Mouse (Mus musculus) induced T-regulatory cell, adult 2 months (primary cell): ENCODE results near the gene Gm28038.

Experiments used
- DNase-seq: peaks from one replicate; pipeline ENCODE4 v3.0.0-alpha.2; 2012; ENCODE audit warnings: low read depth

Gm28038 gene

DNA sequence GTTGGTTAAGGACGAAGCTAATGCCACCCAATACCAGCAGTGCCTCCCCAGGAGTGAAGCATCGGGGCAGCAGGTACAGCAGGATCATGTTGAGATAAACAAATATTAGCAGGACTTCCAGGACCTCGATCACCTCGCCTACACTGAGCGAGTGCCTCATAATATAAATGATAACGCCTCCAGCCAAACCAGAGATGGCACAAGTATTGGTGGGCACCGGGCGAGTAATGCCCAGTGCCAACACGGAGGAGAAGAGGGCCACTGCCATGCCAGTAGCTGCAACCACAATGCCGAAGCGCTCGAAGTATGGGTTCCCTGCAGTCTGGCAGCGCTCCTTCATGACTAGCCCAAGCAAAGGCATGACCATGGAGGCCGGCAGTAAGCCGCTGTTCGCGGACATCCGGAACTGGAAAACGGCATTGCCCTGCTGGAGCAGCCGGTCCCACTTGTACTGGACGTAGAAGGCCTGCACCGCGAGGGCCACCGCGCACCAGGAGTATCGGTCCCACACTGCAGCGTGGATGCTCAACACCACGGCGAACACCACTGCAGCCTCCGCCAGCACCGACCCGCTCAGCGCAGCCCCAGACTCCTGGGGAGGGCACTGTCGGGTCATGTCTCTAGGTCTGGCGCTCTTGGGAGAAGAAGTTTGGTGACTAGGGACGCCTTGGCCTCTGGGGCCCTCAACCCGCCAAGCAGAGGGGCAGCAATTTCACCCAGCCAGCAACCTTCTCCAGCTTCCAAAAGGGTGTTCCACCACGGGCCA lies 4.8 kb downstream of the Gm28038 start:
- DNase-seq = no peak

DNA sequence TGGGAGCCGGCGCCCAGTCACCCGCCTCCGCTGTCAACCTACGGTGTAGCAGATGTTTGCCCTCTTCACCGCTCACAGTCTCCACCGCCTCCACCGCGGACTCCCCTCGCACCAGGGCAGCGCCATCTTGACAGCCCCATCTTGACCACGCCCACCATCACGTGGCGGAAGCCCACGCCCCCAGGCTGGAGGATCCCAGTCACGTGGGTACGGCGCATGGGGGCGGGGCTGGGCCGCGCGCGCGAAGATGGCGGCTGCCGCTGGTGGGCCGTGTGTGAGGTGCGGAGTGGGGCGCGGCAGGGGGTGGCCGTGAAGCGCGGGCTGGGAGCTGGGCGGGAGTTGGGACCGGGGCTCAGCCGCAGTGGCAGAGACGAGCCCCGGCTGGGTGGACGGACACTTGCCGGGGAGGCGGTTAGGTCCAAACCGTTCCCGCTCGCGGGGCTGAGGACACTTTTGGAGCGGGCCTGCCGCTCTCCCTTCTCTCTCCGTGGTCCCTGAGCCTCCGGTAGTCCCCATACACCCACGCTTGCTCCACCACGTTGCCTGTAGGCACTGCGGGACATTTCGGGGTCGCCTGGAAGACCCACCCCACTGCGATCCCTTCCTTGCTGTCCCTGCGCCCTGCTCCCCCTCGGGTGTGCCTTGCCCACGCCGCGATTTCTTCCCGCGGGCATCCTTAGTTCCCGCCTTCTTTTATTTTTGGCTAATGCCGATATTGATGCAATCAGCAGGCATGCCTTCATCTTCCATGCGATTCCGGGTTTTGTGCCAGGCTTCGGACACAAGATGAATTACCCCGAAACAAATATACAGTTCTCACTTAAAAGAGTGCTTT lies 5.6 kb downstream of the Gm28038 start, which contains the start of the genes Dolk and Nup188:
TSS of gene Dolk (minus strand) at position 143 of the 835 bp plus-strand sequence.
TSS of gene Nup188 (plus strand) at position 206 of the 835 bp plus-strand sequence.
- peak; percentile 98 for DNase-seq

DNA sequence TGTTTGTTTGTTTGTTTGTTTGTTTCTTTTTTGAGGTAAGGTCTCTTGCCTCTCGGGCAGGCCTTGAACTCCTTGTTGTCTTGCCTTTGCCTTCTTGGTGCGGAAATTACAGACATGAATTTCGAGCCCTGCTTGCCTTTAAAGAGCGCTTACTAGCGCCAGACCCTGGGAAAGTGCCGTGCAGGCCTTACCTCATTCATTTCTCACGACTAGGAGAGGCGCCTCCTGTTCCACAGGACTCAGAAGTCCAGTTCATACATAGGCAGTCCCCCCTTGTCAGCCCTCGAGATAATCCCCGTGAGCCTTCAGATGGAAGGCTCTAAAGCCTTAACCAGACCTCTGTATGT lies 6.2 kb downstream of the Gm28038 start:
- peak; percentile 51 for DNase-seq

DNA sequence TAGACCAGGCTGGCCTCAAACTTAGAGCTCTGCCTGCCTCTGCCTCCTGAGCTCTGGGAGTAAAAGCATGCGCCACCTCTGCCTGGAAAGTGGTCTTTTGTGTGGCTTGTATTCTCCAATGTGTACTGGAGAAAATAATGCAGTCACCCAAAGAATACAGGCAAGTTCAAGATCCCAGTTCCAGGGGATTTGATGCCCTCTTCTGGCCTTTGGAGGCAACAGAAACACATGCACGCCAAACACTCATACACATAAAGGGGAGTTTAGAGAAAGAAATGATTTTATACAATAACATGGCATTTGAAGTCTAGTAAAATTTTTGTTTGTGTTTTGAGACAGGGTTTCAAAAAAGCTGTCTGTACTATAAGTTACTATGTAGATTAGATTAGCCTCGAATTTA lies 18.7 kb downstream of the Gm28038 start:
- no peak for DNase-seq

DNA sequence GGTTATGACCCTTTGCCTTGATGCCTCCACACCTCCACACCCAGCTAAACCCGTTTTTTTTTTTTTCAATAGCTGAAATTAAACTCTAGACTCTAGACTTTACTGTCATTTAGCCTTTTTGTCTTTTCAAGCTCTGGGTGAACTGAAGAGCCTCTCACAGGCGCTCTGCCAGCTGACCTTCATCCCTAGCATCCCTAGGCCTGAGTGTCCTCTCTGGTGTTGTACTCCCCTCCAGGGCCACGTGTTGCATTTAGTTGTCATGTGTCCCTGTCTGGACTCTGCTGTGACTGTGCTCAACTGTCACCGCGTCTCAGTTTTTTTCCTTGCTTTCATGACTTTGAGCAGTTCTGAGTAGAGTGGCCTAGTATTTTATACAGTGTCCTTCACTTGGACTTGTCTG lies 19.1 kb downstream of the Gm28038 start:
- DNase-seq = no peak

DNA sequence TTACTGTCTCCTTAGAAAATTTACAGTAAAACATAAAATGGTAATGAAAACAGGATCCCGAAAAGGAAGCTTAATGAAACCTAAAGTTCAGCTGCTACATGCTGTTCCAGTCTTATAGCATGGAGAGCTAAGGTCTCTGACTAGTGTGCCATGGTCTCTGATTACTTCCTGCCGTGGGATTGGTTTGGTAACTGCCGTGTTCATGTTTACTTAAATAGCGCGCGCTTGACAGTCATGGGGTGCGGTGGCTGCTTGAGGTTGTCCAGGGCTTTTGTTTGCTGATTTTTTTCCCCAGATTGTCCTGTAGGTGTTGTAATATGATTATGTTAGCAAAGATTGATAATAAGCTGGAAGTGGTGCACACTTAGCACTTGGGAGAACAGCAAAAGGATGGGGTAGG lies 25.2 kb downstream of the Gm28038 start:
- DNase-seq = no peak

DNA sequence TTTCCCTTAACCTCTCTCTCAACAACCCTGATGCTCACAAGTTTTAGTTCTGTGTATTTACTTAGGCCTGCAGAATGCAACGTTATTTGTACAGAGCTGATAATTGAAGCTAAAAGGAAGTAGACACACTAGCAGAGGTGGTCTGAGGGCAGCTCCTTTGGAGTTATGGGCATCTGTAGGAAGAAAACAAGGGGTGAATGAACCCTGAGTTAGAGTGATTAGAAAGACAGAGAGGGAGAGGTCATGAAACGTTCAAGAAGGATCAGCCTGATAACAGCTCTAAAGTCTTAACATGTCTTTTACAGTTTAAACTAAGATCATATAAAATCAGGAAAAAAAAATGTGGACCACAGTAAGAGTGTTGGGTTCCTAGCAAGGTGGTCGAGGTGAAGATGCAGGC lies 28.5 kb downstream of the Gm28038 start:
- DNase-seq = no peak

DNA sequence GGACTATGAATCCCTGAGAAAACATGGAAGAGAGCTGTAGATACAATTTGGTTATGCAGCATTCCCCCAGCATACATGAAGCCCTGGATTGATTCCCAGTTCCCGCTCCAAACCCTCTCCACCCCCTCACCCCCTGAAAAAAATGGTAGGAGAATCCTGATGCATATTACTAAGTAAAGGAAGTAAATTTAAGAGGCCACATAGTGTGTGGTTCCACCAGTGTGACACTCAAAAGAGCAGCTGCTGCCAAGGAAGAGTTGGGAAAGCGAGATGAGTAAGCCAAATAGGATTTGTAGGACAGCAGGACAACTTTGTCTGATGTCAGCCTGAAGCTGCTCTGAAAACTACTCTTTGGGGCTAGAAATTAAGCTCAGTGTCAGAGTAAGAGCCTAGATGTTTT lies 30.6 kb downstream of the Gm28038 start:
- no peak for DNase-seq

DNA sequence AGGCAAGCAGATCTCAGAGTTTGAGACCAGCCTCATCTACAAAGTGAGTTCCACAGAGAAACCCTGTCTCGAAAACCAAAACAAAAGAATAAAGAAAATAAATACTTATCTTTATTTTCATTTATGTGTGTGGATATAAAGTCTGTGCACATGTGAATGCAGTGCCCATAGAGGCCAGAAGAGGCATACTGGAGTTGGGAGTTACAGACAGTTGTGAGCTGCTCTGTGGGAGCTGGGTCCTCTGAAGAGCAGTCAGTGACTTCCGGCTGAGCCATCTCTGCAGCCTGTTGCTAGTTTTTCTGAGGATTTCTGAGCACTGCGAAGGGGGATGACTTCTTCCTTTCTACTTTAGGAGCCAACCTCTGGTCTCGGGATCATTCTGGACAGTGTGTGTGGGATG lies 35.3 kb downstream of the Gm28038 start:
- DNase-seq = no peak

DNA sequence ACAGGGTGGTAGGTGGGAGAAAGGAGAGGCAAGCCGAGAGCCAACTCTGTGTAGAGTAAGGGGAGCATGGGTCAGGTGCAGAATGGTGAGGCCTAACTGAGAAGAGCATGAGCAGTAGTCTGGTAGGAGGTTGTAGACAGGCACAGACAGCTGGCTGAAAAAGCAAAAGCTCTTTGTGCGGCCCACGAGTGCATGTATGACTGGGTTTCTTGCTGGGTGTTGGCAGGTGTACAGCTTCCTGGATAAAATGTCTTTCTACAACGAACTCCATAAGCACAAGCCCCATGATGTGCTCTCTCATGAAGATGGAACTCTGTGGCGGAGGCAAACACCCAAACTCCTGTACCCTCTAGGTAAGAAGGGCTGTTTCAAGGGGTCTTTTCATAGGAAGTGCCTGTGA lies 36.1 kb downstream of the Gm28038 start:
- DNase-seq = no peak

DNA sequence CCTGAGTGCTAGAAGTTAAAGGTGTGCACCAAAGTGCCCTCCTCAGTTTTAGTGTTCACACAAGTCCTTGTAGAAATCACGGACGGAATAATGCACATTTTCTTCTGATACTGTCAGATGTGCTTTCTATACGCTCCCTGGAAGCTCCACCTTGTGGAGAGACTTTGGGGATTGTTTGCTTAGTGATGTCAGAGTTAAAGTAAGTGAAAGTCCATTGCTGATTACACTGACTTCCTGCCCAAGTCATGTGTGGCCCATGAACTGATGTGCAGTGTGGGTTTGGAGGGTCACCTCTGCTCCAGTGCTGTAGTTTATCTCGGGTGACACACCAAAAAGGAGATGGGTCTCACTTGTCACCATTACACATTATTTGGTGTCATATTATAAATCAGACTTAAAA lies 38.4 kb downstream of the Gm28038 start:
- no peak for DNase-seq

DNA sequence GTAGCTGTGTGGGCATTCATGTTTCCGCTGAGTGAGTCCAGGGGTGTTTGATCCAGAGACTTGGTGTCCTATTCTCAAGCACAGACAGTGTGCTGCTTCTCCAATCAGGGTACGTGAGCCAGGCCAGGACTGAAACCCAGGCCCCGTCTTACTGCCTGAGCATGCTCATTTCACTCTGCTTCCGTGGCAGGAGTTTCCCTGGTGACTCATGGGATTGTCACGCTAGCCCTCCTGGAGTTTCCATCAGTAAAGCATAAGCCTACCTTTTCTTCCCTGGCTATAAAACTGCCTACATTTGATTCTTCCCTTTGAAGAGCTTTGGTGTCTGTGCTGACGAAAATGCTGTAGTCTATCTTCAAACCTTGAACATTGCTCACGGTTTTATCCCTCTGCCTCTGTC lies 42.3 kb downstream of the Gm28038 start:
- DNase-seq = no peak

DNA sequence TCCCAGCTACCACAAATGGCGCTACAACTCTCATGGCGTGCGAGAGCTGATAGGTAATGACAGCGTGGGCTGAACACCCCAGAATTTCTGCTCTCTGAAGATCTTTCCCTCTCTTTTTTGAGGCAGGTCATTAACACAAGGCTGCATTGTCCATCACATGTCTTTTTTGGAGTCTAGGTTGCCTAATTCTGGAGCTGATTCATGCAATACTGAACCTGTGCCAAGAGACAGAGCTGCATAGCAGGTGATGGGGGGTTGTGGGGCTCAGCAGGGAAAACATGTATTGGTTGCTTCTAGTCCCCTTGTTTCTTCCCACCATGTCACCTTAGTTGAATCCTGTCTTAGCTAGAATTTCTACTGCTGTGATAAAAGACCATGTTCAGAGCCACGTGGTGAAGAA lies 44.5 kb downstream of the Gm28038 start:
- DNase-seq = no peak

DNA sequence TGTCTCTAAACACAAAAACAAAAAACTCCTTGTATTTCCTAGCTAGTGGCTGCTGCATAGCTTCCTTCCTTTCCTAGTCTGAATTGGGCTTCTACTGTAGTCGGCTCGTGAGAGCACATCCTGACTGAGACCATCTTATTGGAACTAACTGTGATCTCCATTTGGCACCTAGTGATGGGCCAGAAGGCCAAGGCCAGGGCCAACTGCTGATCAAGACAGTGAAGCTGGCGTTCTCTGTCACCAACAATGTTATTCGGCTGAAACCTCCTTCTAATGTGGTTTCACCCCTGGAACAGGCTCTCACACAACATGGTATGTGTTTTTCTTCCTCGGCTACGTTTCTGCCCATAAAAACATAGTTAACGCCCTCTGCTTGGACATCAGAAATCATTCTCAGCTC lies 46.4 kb downstream of the Gm28038 start:
- no peak for DNase-seq

DNA sequence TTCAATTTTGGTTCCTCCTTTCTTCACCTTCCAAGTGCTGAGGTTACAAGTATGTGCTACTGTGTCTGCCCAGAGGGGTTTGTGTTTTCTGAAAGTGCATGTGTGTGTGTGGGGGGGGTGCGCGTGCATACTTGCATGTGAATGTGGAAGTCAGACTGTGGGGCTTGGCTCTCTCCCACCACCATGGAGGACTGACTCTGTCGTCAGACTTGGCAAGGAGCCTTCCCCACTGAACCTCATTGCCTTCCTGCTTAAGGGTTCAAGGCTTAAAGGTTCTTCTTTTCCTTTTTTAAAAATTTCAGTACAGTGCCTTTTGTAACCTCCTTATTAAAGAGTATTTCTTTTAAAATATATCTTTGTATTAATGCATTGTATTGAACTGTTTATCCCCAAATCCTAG lies 47.9 kb downstream of the Gm28038 start:
- no peak for DNase-seq

DNA sequence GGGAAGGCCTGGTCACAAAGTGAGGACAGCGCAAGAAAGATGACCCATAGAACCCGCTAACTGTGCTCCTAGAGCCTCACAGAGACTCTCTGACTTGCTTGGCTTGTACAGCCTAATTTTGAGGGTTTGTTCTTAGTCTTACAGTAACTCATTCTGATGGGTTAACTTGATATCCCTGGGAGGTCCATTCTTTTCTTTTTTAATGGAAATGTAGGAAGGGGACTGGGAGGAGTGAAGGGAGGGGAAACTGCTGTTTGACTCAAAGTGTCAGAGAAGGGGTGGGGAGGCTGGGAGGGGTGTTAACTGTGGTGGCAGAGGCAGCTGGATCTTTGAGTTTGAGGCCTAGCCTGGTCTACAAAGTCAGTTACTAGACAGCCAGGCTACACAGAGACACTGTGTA lies 54.5 kb downstream of the Gm28038 start:
- no peak for DNase-seq

DNA sequence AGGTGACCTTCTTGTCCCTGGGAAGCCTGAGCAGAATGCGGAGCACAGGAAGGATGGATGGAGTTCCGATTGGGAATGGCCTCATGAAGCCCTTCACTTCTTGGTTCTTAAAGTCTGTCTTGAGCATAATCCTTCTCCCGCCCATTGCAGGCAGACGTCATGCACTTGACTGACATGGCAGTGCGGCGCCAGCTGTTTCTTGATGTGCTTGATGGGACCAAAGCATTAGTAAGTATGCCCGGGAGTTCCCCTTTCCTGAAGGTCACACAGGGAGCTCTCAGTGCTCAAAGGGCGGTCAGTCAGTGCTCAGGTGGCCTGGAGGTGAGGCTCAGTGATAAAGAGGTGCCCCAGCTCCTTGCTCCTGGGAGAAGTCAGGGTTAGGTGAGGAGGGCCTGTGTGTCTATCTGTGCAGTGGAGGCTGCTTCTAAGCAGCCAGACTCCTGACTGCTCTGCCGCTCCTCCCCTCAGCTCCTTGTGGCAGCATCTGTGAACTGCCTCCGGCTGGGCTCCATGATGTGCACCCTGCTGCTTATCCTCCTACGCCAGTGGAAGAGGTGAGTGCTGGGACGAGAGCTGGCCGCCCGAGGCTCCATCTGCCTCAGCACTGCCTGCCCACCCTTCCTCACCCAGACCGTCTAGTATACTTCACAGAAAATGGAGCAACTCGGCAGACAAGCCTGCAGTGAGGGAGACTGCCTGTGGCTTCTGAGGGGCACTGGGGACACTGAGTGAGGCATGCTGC lies 55.5 kb downstream of the Gm28038 start:
- no peak for DNase-seq

DNA sequence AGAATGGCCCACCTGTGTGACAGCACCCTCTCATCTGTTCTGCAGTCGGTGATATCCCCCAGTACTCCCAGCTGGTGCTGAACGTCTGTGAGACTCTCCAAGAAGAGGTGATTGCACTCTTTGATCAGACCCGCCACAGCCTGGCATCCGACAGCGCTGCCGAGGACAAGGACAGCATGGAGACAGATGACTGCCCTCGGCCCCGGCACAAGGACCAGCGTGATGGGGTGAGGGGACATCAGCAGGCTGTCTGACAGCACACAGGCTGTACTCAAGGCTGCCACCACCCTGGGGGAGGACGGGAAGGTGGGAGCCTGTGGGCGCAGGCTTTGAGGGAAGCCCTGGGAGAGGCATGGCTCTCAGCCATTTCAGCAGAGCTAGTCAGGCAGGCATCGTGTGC lies 56.3 kb downstream of the Gm28038 start:
- DNase-seq = no peak

DNA sequence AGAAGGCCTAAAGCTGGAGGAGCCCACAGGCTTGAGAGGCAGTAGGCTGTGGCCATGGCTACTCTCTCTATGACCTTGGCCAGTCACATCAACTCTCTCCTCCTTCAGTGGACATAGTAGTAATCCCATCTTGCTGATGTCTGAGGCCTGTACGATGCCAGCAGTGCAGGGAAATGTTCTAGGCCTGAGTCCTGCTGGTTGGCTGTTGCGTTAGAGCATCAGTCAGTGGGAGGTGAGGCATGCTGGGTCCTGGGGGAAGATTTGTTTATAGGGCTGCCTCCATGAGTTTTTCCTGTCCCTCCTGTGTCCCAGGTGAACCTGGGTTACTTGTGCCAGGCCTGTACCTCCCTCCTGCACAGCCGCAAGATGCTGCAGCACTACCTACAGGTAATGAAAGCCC lies 61.2 kb downstream of the Gm28038 start:
- DNase-seq = no peak

DNA sequence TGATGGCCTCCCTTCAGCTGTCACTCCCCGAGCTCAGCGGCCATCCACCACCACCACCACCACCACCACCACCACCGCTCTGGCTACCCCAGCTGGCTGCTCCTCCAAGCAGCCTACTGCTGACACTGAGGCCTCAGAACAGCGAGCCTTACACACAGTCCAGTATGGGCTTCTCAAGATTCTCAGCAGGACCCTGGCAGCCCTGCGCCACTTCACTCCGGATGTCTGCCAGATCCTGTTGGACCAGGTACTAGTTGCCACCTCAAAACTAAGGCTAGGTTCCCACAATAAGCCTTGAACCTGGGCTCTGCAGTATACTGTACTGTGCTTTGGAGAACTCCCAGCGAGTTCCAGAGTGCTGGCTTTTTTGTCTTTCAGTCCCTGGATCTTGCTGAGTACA lies 61.7 kb downstream of the Gm28038 start:
- DNase-seq = no peak

DNA sequence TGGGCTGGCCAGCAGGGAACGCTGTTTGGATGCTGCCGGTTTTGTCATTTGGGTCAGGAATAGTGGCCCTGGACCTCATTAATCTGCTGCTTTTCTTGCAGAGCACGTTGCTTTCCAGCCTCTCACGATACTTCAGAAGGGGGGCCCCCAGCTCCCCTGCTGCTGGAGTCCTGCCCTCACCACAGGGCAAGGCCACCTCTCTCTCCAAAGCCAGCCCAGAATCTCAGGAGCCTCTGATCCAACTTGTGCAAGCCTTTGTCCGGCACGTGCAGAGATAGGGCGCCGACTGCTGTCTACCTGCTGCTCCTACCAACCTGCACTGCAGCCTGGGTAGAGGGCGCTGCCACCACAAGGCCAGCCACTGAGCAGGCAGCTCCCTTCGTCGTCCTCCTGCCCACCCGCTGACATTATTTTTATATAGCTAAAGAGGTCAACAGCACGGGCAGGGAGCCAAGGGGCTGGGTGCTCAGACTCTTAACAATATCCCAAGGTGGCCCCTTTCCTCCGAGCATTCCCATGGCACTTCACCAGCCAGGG lies 62.8 kb downstream of the Gm28038 start:
- DNase-seq = no peak

DNA sequence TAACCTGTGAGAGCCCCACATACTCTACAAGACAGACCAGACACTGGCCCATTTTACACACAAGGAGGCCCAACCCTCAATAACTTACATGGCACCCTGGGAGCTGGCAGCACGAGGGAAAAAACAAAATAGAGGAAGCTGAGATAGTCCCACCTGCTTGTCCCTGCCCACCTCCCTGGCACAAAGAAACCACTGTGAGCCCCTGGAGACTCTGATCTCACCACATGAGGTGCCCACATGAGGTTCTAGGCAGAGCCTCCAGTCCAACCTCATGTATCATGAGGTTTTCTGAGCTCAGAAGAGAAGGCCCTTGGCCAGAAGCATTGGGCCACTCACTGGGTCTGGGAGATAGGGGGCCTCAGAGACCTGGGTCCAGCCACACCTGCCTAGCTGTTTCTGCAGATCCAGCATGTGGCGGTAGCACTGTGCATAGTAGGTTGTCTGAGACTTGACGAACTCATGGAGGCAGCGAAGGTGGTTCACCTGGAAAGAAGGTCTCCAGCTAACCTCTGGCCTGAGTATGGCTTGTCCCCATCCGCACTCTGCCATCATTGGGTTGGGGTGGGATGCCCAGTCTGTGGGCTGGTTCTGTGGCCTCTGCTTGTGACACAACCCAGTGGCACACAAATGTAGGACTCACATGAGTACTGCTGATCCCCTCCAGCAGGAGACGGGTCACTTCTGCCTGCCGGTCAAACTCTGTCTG lies 65.3 kb downstream of the Gm28038 start:
- no peak for DNase-seq
